Mouse (Mus musculus) hindbrain, embryonic 11.5 days (tissue): ENCODE data around the gene Stk32b. TPM values are rescaled to one million over a fixed set of nuclear protein-coding genes. Genes with fewer than 3 reads are reported as not detected.

Experiments used
- polyA plus RNA-seq: library from polyadenylated mRNA; unstranded; fragments of >200 nt; fragmentation: Nextera tagmentation; extraction: Ambion mirVana; gene quantifications from 2 replicates; pipeline ENCODE4 v1.2.1, GENCODE M21; 2014

Stk32b gene
- polyA plus RNA-seq, 1 experiment from 2014 or later = 6.3 TPM

Other genes starting within 250 kb of the Stk32b start
- 0.76 and 1.5 TPM in 2 replicates for gene Cytl1, start 18.3 kb upstream of the Stk32b start, polyA plus RNA-seq
- 103 and 121 TPM in 2 replicates for gene Msx1, start 107.4 kb upstream of the Stk32b start, polyA plus RNA-seq